Mouse (Mus musculus) adrenal gland, postnatal 10 days (tissue): Measurements from ENCODE around the gene Rapgef4. TPM values are rescaled to one million over a fixed set of nuclear protein-coding genes. Genes with fewer than 3 reads are reported as not detected.
A peak's percentile ranks its signal among the peaks of the same experiment; 100 is the strongest.

Experiments used
- DNase-seq: peaks from one replicate; pipeline ENCODE4 v3.0.0; 2021; ENCODE audit warnings: mixed read lengths
- total RNA-seq, 2 experiments: library from RNA; stranded (reverse); gene quantifications; 2 replicates each; pipeline ENCODE4 v1.2.3; 2021

Gene Rapgef4
- total RNA-seq, 2 experiments from 2014 or later, result 131 to 173 TPM

DNA sequence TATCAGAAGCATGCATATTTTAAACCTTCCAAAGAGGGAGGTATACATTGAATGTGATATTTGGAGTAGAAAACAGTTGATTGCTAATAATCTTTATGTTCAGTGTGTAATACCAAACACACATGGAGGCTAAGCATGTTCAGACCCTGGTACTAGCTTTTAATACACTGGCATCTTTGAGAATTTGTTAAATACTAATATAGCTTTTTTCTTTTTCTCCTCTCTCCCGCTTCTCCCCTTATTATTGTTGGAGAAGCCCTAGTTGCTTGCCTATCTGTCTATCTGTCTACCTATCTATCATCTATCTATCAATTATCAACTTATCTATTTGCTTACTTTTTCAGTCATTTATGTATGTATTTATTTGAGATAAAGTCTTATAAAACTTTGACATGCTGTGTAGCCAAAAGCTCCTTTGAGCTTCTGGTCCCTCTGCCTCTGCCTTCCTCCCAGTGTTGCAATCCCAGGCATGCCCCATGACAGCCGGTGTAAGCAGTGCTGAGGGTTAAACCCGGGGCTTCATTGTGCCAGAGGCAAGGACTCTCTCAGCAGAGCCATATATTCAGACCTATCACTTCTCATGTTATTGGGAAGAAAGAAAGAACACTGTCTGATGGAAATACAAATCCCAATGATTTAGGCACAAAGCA is 96.6 kb downstream of the Rapgef4 start:
- DNase-seq, result no peak

GRCm38 (mm10) chr2:72078140-72078521 is 97.1 kb downstream of the Rapgef4 start:
- peak; percentile 36 for DNase-seq

- DNase-seq, result no peak
Measured at GRCm38 (mm10) chr2:72079110-72079509, 98.1 kb downstream of the Rapgef4 start.

GRCm38 (mm10) chr2:72082846-72083245 is 101.8 kb downstream of the Rapgef4 start:
- DNase-seq, result no peak

DNA sequence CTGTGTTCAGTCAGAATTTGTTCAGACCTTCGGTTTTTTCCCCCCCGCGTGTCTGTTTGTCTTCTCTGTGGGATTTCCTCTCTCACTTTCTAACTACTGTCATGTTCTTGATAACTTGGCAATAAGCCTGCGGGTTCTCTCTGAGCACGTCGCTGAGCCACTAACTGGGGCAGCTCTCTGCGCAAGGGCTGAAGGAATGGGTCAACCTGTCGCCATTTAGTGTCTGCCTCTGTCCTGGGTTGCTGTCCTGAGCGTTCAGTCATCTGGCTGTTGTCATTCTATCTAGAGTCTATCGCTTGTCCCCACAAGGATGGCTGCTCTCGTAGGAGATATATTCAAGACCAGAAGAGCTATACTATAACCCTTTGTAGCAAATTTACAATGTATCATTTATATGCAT is 107.8 kb downstream of the Rapgef4 start:
- no peak for DNase-seq

DNA sequence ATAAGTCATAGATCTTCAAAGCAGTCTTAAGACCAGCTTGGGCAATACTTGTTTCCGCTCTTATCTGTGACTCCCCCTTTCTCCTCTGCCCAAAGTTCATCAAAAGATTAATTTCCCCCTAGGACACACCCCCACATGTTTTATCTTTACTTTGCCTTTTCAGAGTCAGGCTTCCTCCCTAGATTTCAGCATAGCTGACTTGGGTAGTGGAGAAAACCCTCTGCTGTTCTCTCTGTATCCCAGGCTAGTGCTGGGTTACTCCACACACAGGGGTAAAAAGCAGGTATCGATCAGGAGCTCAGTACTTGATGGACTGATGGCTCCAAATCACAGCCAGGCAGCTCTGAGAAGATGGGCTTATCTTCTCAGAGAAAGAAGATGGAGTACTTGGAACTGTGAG is 109.0 kb downstream of the Rapgef4 start:
- no peak for DNase-seq

GRCm38 (mm10) chr2:72092046-72092445 is 111.0 kb downstream of the Rapgef4 start:
- DNase-seq, result no peak

GRCm38 (mm10) chr2:72093402-72094037 is 112.5 kb downstream of the Rapgef4 start:
- no peak for DNase-seq

DNA sequence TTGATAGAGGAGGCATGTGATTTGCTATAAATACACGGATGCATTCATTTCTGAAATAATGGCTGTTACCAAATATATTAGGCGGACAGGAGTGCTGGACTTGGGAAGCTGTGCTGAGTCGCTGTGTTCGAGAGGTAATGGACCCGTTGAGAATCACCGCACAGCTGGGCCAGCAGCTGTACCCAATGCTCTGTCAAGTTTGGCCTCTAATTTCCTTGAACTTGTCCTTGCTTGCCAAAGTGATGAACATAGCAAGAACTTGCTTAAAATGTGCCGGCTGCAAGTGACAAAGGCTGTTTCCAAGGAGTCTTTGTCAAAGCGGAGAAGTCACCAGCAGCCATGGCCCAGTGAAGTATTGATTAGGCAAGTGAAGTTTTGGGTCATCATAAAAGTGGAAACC is 113.0 kb downstream of the Rapgef4 start:
- no peak for DNase-seq

GRCm38 (mm10) chr2:72094446-72094845 is 113.4 kb downstream of the Rapgef4 start:
- DNase-seq, result no peak

- DNase-seq, result peak; percentile 51
Measured at GRCm38 (mm10) chr2:72095002-72095401, 114.0 kb downstream of the Rapgef4 start.

- DNase-seq, result peak; percentile 86
Measured at GRCm38 (mm10) chr2:72096345-72096744, 115.3 kb downstream of the Rapgef4 start.

GRCm38 (mm10) chr2:72098366-72098765 is 117.3 kb downstream of the Rapgef4 start:
- no peak for DNase-seq

- DNase-seq, result no peak
Measured at GRCm38 (mm10) chr2:72104604-72105003, 123.6 kb downstream of the Rapgef4 start.

- no peak for DNase-seq
Measured at GRCm38 (mm10) chr2:72107525-72108180, 126.6 kb downstream of the Rapgef4 start.

GRCm38 (mm10) chr2:72108448-72109312 is 127.6 kb downstream of the Rapgef4 start:
- DNase-seq, result no peak

DNA sequence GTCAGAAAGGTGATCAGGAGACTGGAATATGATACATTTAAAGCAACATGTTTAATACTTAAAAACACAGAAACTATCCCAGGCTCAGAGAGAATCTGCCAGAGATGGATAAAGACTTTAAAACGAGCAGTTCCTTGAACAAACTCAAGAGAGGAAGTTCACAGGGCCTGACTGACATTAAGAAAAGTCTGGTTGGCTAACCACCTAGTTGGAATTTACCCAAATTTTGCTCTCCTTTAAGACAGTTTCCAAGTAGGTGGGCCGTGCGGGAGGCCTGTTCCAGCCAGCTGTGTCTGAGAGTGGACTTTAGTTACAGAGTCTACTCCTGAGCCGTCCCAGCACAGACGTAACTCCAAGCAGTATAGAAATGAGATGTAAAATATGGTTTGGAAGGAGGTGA is 129.4 kb downstream of the Rapgef4 start:
- DNase-seq, result no peak

GRCm38 (mm10) chr2:72113716-72114115 is 132.7 kb downstream of the Rapgef4 start:
- peak; percentile 57 for DNase-seq

- no peak for DNase-seq
Measured at GRCm38 (mm10) chr2:72114148-72114559, 133.1 kb downstream of the Rapgef4 start.

DNA sequence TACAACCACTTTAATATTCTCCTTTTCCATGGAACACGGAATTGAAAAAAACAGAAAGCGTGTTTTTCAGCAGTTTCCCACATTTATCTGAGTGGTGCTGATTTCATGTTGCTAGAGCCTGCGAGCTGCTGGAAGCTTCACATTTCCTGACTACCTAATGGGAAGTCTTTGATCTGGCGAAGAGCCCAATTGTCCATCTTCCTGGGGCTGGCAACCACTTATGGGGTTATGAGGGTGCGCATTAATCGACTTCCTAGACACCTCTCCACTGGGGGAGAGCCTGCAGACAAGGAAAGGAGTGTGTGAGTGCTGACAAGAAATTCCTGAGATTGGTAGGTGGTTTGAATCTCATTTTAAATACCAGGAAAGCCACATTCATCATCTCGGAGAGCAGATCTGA is 135.1 kb downstream of the Rapgef4 start:
- no peak for DNase-seq

DNA sequence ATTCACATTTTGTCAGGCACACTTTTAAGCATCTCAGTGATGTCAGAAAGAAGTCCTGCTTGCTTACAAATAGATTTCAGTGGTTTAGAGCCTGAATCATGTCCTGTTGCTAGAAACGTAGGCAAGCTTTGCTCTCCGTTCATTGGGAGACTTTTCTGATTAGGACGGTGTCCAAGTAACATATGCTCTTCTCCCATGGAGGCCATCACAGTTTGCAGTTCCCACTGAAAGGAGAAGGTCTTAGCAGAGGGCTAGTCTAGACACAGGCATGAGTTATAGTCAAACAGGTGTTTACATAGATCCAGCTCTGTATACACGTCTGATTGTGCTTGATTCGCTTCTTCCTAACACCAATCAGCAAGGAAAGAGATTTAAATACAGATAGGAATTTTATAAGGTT is 135.7 kb downstream of the Rapgef4 start:
- no peak for DNase-seq

DNA sequence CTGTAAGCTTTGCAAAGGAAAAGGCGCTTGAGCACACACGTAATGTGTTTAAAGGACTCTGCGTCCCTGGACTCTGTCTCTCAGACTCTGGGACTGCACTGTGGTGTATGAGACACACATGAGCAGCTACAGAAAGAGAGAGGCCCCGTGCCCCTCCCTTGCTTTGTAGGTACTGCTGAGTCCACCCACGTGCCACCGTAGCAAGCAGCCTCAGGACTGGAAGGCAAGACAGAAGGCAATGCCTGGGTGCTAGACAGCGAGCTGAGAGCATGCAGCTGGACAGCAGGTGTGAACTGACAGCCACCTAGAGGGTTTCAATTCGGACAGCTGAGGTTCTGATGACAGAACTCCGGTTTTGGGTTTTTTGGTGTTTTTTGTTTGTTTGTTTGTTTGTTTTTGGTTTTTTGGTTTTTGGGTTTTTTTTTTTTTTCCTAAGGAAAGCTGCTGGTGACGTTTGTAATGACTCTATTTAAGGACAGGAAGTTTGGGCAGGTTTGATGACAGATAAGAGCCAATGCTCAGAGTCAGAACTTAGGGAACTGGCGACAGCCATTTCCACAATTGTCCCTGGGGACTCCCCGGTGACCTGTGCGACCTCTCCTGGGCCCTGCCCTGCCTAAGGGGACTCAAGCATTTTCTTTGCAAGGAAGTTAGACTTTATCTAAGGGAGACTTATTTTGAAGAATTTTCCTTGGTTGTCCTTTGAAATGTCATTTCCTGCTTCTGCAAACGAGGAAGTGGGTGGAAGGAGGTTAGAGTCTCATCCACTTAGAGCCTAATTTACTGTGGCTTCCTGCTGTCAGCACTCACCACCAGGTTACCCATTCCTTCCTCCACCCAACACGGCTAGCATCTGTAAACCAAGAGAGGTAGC is 136.3 kb downstream of the Rapgef4 start:
- DNase-seq, result peak; percentile 69
